Mouse (Mus musculus) embryo, embryonic 11 days (tissue): ENCODE results near the gene Klhdc9.
"Not testable (repeated sequence)": the region's sequence is repeated elsewhere in the genome, so short reads cannot be mapped to it uniquely, and the experiment has no call there.

Experiments
- DNase-seq: peaks from one replicate; pipeline ENCODE4 v3.0.0-alpha.2; 2015

Klhdc9 gene

GRCm38 (mm10) chr1:171355812-171356340 is 4.7 kb downstream of the Klhdc9 start:
- DNase-seq = peak; percentile 36

GRCm38 (mm10) chr1:171349210-171349609 is 11.4 kb downstream of the Klhdc9 start:
- no peak for DNase-seq

- DNase-seq = no peak
These were observed 11.9 kb downstream of the Klhdc9 start for GRCm38 (mm10) chr1:171348665-171349064.

GRCm38 (mm10) chr1:171346095-171346450 is 14.5 kb downstream of the Klhdc9 start:
- peak; percentile 19 for DNase-seq

- peak; percentile 95 for DNase-seq
These were observed 15.1 kb downstream of the Klhdc9 start, which contains the start of the genes Nit1 and Pfdn2 for GRCm38 (mm10) chr1:171345225-171346094. TSS of gene Nit1 (minus strand) at chr1:171345646. TSS of gene Pfdn2 (plus strand) at chr1:171345670.

GRCm38 (mm10) chr1:171344715-171345114 is 15.9 kb downstream of the Klhdc9 start:
- no peak for DNase-seq

- no peak for DNase-seq
These were observed 16.5 kb downstream of the Klhdc9 start for GRCm38 (mm10) chr1:171343922-171344677.

GRCm38 (mm10) chr1:171342262-171343207 is 18.1 kb downstream of the Klhdc9 start:
- no peak for DNase-seq

GRCm38 (mm10) chr1:171330216-171330560 is 30.4 kb downstream of the Klhdc9 start:
- DNase-seq = no peak

GRCm38 (mm10) chr1:171329433-171330215 is 31.0 kb downstream of the Klhdc9 start:
- peak; percentile 95 for DNase-seq

- peak; percentile 94 for DNase-seq
These were observed 31.7 kb downstream of the Klhdc9 start, which contains the start of gene Dedd for GRCm38 (mm10) chr1:171328839-171329432. TSS of gene Dedd (plus strand) at chr1:171329145.

GRCm38 (mm10) chr1:171328244-171328643 is 32.4 kb downstream of the Klhdc9 start:
- DNase-seq = peak; percentile 52

- not testable (repeated sequence) for DNase-seq
These were observed 34.0 kb downstream of the Klhdc9 start for GRCm38 (mm10) chr1:171326588-171326987.

GRCm38 (mm10) chr1:171325571-171325970 is 35.0 kb downstream of the Klhdc9 start:
- no peak for DNase-seq

- DNase-seq = no peak
These were observed 38.6 kb downstream of the Klhdc9 start for GRCm38 (mm10) chr1:171322012-171322411.

- DNase-seq = peak; percentile 60
These were observed 39.2 kb downstream of the Klhdc9 start for GRCm38 (mm10) chr1:171321415-171321814.

GRCm38 (mm10) chr1:171320151-171320550 is 40.4 kb downstream of the Klhdc9 start:
- no peak for DNase-seq

GRCm38 (mm10) chr1:171319748-171320147 is 40.9 kb downstream of the Klhdc9 start:
- DNase-seq = no peak

GRCm38 (mm10) chr1:171309321-171309720 is 51.3 kb downstream of the Klhdc9 start:
- no peak for DNase-seq
